Mouse (Mus musculus): ENCODE results near the gene Adat3. TPM values are rescaled to one million over a fixed set of nuclear protein-coding genes. Genes with fewer than 3 reads are reported as not detected.
A peak's percentile ranks its signal among the peaks of the same experiment; 100 is the strongest.
"Not testable (repeated sequence)": the region's sequence is repeated elsewhere in the genome, so short reads cannot be mapped to it uniquely, and the experiment has no call there.

Adat3 gene
- polyA plus RNA-seq, 1 experiment from 2014 or later, result 9.7 TPM

DNA sequence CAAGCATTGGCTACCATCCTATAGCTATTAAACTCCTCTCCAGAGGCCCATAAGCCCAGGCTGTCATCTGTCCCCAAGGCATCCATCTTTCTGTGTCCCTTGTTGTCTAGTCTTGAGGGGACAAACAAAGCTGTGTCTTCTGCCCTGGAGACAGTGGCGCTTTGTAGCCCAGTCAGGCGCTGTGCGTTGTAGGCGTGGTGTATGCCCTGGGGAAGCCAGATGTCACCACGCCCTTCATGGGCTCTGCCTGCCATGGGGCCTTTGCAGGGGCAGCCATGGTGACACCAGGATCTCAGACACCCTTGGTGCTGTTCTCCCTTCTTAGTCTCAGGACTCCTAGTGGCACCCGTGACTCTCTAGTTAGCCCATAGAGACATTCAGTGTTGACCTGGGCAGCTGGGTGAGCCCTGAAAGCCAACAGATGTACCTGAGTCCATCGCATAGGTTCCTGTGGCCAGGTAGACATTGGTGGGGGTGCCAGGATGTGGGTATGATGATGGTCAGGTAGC, 1.4 kb downstream of the Adat3 start:
- Histone ChIP-seq H3K9me3 (ENCODE audit: control insufficient read depth, low read length) (no peaks in the 10 kb centered on the region), H3K4me3 (ENCODE audit: low read depth, low read length) (peak overlapping the region; percentile 73), H3K9ac (ENCODE audit: low read depth, low read length) (peak overlapping the region; percentile 49), H3K4me1 (replicated peaks; ENCODE audit: control insufficient read depth, insufficient read depth, low read length) (peaks cover 32% of the 10 kb centered on the region), H3K4me2 (peak overlapping the region; percentile 73), H3K27ac (ENCODE audit: low read depth, low read length) (peak overlapping the region; percentile 87), H3K27me3 (replicated peaks; ENCODE audit: control insufficient read depth, insufficient read depth, low read length) (no peaks in the 10 kb centered on the region), H3K36me3 (ENCODE audit: control insufficient read depth, insufficient read depth, low read length) (peaks cover 31% of the 10 kb centered on the region)
- ATAC-seq (replicated peaks; ENCODE audit: low FRiP score) (peak; percentile 77), DNase-seq (ENCODE audit: low spot score) (no peak)
- 66% methylated on average over 7 of the region's 7 CpGs for WGBS

DNA sequence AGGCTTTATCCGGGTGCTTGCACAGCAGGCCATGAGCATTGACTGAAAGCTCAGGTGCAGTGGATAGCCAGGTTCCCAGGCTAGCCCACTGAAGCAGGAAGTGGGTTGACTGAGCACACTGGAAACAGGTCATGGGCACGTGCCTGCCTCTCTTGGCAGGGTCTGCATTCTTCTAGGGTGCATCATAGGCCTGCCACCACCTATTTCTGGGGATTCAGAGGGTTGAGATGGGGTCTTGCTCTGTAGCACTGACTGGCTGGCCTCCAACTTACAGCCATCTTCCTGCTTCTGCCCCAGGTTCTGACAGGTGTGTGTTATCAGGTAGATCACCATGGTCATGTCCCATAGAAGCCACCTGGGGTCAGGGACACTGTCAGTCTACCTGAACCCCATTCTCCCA, 2.3 kb downstream of the Adat3 start:
- H3K9me3 ChIP-seq (ENCODE audit: control insufficient read depth, low read length), result no peaks in the 10 kb centered on the region
- peaks cover 32% of the 10 kb centered on the region for H3K4me1 ChIP-seq (replicated peaks; ENCODE audit: control insufficient read depth, insufficient read depth, low read length)
- H3K27ac ChIP-seq (ENCODE audit: low read depth, low read length), result peak overlapping the region; percentile 87
- H3K4me3 ChIP-seq (ENCODE audit: low read depth, low read length), result peak overlapping the region; percentile 73
- peak overlapping the region; percentile 49 for H3K9ac ChIP-seq (ENCODE audit: low read depth, low read length)
- no peak for DNase-seq (ENCODE audit: low spot score)
- ATAC-seq (replicated peaks; ENCODE audit: low FRiP score), result no peak
- H3K27me3 ChIP-seq (replicated peaks; ENCODE audit: control insufficient read depth, insufficient read depth, low read length), result no peaks in the 10 kb centered on the region
- WGBS, result 81% methylated on average over 2 of the region's 2 CpGs
- peak overlapping the region; percentile 73 for H3K4me2 ChIP-seq
- peaks cover 34% of the 10 kb centered on the region for H3K36me3 ChIP-seq (ENCODE audit: control insufficient read depth, insufficient read depth, low read length)

DNA sequence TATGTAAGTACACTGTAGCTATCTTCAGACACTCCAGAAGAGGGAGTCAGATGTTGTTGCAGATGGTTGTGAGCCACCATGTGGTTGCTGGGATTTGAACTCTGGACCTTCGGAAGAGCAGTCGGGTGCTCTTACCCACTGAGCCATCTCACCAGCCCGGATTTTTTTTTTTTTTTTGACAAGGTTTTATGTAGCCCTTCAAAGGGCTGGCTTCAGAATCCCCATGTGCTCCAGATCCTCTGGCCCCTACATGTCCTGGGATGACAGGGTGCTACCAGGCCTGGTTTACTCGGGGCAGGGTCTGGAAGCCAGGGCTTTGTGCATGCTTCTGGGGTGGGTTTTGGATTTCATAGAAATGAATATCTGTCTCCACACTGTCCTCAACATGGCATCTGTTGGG, 3.0 kb downstream of the Adat3 start, which contains the start of gene Gm49322:
Gm49322 (plus strand) TSS at position 301 of the 400 bp plus-strand sequence.
- H3K9me3 ChIP-seq (ENCODE audit: control insufficient read depth, low read length); H3K27me3 ChIP-seq (replicated peaks; ENCODE audit: control insufficient read depth, insufficient read depth, low read length); ATAC-seq (replicated peaks; ENCODE audit: low FRiP score); H3K4me3 ChIP-seq (ENCODE audit: low read depth, low read length); DNase-seq (ENCODE audit: low spot score): not testable (repeated sequence)
- peaks cover 36% of the 10 kb centered on the region for H3K36me3 ChIP-seq (ENCODE audit: control insufficient read depth, insufficient read depth, low read length)
- peak within 1 kb of the TSS; percentile 73 for H3K4me2 ChIP-seq
- 90% methylated on average over 3 of the region's 4 CpGs for WGBS
- H3K9ac ChIP-seq (ENCODE audit: low read depth, low read length), result peak within 1 kb of the TSS; percentile 49
- peaks cover 32% of the 10 kb centered on the region for H3K4me1 ChIP-seq (replicated peaks; ENCODE audit: control insufficient read depth, insufficient read depth, low read length)
- H3K27ac ChIP-seq (ENCODE audit: low read depth, low read length), result peak within 1 kb of the TSS; percentile 87

DNA sequence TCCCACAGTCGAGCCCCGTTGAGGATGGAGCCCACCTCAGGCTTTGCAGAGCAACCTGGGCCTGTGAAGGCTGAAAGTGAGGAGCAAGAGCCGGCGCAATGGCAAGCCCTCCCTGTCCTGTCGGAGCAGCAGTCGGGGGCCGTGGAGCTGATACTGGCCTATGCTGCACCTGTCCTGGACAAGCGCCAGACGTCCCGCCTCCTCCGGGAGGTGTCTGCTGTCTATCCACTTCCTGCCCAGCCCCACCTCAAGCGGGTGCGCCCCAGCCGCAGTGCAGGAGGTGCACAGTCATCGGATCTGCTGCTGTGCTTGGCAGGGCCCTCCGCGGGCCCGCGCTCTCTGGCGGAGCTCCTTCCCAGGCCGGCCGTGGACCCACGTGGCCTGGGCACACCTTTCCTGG, 3.6 kb downstream of the Adat3 start:
- no peak overlapping the region for H3K4me3 ChIP-seq (ENCODE audit: low read depth, low read length)
- H3K4me2 ChIP-seq, result no peak overlapping the region
- DNase-seq (ENCODE audit: low spot score), result no peak
- H3K36me3 ChIP-seq (ENCODE audit: control insufficient read depth, insufficient read depth, low read length), result peaks cover 36% of the 10 kb centered on the region
- WGBS, result 91% methylated on average over 23 of the region's 23 CpGs
- H3K9me3 ChIP-seq (ENCODE audit: control insufficient read depth, low read length), result no peaks in the 10 kb centered on the region
- no peak overlapping the region; the same call in 1 of the 2 replicates for H3K9ac ChIP-seq (ENCODE audit: low read depth, low read length)
- ATAC-seq (replicated peaks; ENCODE audit: low FRiP score), result no peak
- peaks cover 30% of the 10 kb centered on the region for H3K4me1 ChIP-seq (replicated peaks; ENCODE audit: control insufficient read depth, insufficient read depth, low read length)
- H3K27me3 ChIP-seq (replicated peaks; ENCODE audit: control insufficient read depth, insufficient read depth, low read length), result no peaks in the 10 kb centered on the region
- H3K27ac ChIP-seq (ENCODE audit: low read depth, low read length), result no peak overlapping the region

DNA sequence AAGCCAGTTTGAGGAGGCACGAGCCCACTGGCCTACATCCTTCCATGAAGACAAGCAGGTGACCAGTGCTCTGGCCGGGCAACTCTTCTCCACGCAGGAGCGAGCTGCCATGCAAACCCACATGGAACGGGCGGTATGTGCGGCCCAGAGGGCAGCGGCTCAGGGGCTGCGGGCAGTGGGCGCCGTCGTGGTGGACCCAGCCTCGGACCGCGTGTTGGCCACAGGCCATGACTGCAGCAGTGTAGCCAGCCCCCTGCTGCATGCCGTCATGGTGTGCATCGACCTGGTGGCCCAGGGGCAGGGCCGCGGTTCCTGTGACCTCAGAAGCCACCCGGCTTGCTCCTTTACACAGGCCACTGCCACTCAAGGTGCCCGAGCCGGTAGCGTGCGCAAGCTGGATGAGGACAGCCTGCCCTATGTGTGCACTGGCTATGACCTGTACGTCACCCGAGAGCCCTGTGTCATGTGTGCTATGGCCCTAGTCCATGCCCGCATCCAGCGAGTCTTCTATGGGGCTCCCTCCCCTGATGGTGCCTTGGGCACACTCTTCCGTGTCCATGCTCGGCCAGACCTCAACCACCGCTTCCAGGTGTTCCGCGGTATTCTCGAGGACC, 4.2 kb downstream of the Adat3 start:
- DNase-seq (ENCODE audit: low spot score), result no peak
- Histone ChIP-seq H3K4me1 (replicated peaks; ENCODE audit: control insufficient read depth, insufficient read depth, low read length) (peaks cover 27% of the 10 kb centered on the region), H3K4me3 (ENCODE audit: low read depth, low read length) (no peak overlapping the region), H3K27me3 (replicated peaks; ENCODE audit: control insufficient read depth, insufficient read depth, low read length) (no peaks in the 10 kb centered on the region), H3K27ac (ENCODE audit: low read depth, low read length) (no peak overlapping the region), H3K4me2 (no peak overlapping the region), H3K9me3 (ENCODE audit: control insufficient read depth, low read length) (no peaks in the 10 kb centered on the region), H3K36me3 (ENCODE audit: control insufficient read depth, insufficient read depth, low read length) (peaks cover 36% of the 10 kb centered on the region), H3K9ac (ENCODE audit: low read depth, low read length) (no peak overlapping the region)
- WGBS, result 94% methylated on average over 34 of the region's 34 CpGs
- no peak for ATAC-seq (replicated peaks; ENCODE audit: low FRiP score)

DNA sequence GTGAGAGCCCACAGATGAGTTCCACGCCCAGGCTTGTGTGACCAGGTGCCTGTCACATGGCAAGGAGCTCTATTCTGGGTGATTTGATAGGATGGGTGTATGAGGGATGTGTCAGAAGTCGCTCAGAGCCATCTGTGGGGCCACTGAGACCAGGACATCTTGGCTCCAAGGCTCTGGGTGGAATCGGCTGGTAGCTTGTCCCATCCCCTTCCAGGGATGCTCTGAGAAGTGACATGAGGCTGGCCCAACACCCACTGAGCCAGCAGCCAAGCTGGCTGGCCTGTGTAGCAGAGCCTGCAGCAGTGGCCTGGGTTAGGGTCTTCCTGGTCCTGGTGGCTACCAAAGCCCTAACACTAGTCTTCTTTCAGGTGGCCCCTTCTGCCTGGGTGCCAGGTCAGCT, 5.8 kb downstream of the Adat3 start:
- H3K4me2 ChIP-seq, result no peak overlapping the region
- H3K9ac ChIP-seq (ENCODE audit: low read depth, low read length), result no peak overlapping the region
- DNase-seq (ENCODE audit: low spot score) (no peak), ATAC-seq (replicated peaks; ENCODE audit: low FRiP score) (no peak)
- no peaks in the 10 kb centered on the region for H3K27me3 ChIP-seq (replicated peaks; ENCODE audit: control insufficient read depth, insufficient read depth, low read length)
- WGBS, result 91% methylated on average over 3 of the region's 3 CpGs
- no peaks in the 10 kb centered on the region for H3K9me3 ChIP-seq (ENCODE audit: control insufficient read depth, low read length)
- peaks cover 43% of the 10 kb centered on the region for H3K36me3 ChIP-seq (ENCODE audit: control insufficient read depth, insufficient read depth, low read length)
- H3K27ac ChIP-seq (ENCODE audit: low read depth, low read length), result no peak overlapping the region
- H3K4me3 ChIP-seq (ENCODE audit: low read depth, low read length), result no peak overlapping the region
- peaks cover 21% of the 10 kb centered on the region for H3K4me1 ChIP-seq (replicated peaks; ENCODE audit: control insufficient read depth, insufficient read depth, low read length)

DNA sequence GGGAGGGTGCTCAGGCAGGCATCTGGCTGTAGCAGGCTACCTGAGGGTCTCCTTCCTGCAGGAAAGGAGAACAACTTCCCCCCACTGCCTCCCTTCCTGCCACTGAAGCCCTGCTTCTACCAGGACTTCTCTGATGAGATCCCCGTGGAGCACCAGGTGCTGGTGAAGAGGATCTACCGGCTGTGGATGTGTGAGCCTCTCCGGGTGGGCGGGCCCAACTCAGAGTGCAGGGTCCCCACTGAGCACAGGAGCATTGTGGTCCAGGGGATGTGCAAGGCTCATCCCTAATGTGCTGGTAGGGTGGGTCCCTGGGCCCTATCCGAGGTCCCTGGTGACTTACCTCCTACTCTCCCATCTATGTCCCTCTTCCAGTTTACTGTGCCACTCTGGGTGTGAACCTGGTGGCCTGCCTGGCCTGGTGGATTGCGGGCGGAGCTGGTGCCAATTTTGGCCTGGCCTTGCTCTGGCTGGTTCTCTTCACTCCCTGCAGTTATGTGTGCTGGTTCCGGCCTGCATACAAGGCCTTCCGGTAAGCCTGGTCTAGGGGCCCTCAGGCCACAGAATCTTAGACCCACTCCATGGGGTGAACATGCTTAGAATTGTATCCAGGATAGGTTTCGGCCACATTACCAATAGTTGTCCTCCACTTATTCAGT, 6.7 kb downstream of the Adat3 start:
- no peak for DNase-seq (ENCODE audit: low spot score)
- no peak overlapping the region for H3K27ac ChIP-seq (ENCODE audit: low read depth, low read length)
- 91% methylated on average over 10 of the region's 10 CpGs for WGBS
- no peaks in the 10 kb centered on the region for H3K27me3 ChIP-seq (replicated peaks; ENCODE audit: control insufficient read depth, insufficient read depth, low read length)
- peaks cover 12% of the 10 kb centered on the region for H3K4me1 ChIP-seq (replicated peaks; ENCODE audit: control insufficient read depth, insufficient read depth, low read length)
- no peak overlapping the region for H3K4me2 ChIP-seq
- H3K36me3 ChIP-seq (ENCODE audit: control insufficient read depth, insufficient read depth, low read length), result peaks cover 48% of the 10 kb centered on the region
- ATAC-seq (replicated peaks; ENCODE audit: low FRiP score), result no peak
- H3K9me3 ChIP-seq (ENCODE audit: control insufficient read depth, low read length), result no peaks in the 10 kb centered on the region
- no peak overlapping the region for H3K4me3 ChIP-seq (ENCODE audit: low read depth, low read length)
- no peak overlapping the region for H3K9ac ChIP-seq (ENCODE audit: low read depth, low read length)

DNA sequence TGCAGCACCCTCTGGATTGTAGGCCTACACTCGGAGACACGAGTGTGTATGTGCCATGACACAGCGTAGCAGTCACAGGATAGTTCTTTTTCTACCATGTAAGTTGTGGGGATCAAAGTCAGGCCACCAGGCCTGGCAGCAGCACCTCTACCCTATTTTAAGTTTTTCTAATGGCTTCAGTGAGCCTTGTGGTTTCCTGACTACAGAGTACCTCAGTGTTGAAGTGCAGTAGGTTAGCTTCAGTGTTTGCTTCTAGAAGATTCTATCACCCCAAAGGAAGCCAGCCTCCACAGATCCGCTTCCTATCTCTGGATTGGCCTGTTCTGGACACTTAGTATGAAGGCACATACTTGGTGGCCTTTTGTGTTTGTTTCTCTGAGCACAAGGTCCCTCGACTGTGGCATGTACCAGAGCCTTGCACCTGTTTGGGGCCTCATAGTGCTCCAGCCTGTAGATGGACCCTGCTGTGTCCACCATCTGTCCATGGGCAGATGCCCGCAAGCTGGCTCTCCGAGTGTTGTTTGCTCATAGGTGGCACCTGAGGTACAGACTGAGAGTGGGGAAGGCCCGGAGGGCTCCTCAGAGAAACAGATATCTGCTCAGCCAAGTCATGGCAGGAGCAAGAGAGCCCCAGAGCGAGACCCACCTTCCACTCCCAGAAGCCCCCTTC, 7.6 kb downstream of the Adat3 start:
- H3K9me3 ChIP-seq (ENCODE audit: control insufficient read depth, low read length), result no peaks in the 10 kb centered on the region
- H3K27me3 ChIP-seq (replicated peaks; ENCODE audit: control insufficient read depth, insufficient read depth, low read length), result no peaks in the 10 kb centered on the region
- H3K27ac ChIP-seq (ENCODE audit: low read depth, low read length), result no peak overlapping the region
- peaks cover 54% of the 10 kb centered on the region for H3K36me3 ChIP-seq (ENCODE audit: control insufficient read depth, insufficient read depth, low read length)
- no peak overlapping the region; the same call in 1 of the 2 replicates for H3K9ac ChIP-seq (ENCODE audit: low read depth, low read length)
- peaks cover 5% of the 10 kb centered on the region; the same call in 1 of the 2 replicates for H3K4me1 ChIP-seq (replicated peaks; ENCODE audit: control insufficient read depth, insufficient read depth, low read length)
- 0 out of 2 replicates have a peak overlapping the region, but pooled peaks have one; percentile 5 for H3K4me3 ChIP-seq (ENCODE audit: low read depth, low read length)
- no peak overlapping the region for H3K4me2 ChIP-seq
- ATAC-seq (replicated peaks; ENCODE audit: low FRiP score), result no peak
- no peak for DNase-seq (ENCODE audit: low spot score)
- WGBS, result 86% methylated on average over 9 of the region's 9 CpGs
